Mouse (Mus musculus) hindbrain, embryonic 10.5 days (tissue): ENCODE data around the gene Nr6a1. TPM values are rescaled to one million over a fixed set of nuclear protein-coding genes. Genes with fewer than 3 reads are reported as not detected.

Source experiments
- DNase-seq: peaks from one replicate; pipeline ENCODE4 v3.0.0-alpha.2; 2017; ENCODE audit warnings: low spot score
- H3K27ac ChIP-seq: fragments of 300-500 bp; sonication (generic); 2 replicates; pipeline ENCODE4 v1.5.1; 2016; ENCODE audit warnings: mild to moderate bottlenecking, moderate library complexity
- H3K27me3 ChIP-seq: fragments of 300-500 bp; sonication (generic); 2 replicates; pipeline ENCODE4 v1.6.1; 2016; ENCODE audit warnings: mild to moderate bottlenecking; ENCODE audit not compliant: poor library complexity, insufficient read depth, severe bottlenecking
- H3K36me3 ChIP-seq: fragments of 300-500 bp; sonication (generic); 2 replicates; pipeline ENCODE4 v1.6.1; 2016; ENCODE audit warnings: mild to moderate bottlenecking, moderate library complexity
- H3K4me1 ChIP-seq: fragments of 300-500 bp; sonication (generic); replicated peaks from 2 replicates; pipeline ENCODE4 v1.6.1; 2016; ENCODE audit warnings: mild to moderate bottlenecking
- H3K4me3 ChIP-seq: fragments of 300-500 bp; sonication (generic); 2 replicates; pipeline ENCODE4 v1.5.1; 2016; ENCODE audit warnings: mild to moderate bottlenecking, moderate library complexity
- H3K9me3 ChIP-seq: fragments of 300-500 bp; sonication (generic); 2 replicates; pipeline ENCODE4 v1.6.1; 2016; ENCODE audit warnings: mild to moderate bottlenecking, moderate library complexity
- WGBS: fragments of 180-500 bp; shearing (Covaris S2); methylation state at CpG from one replicate; pipeline ENCODE4 v1.1.7; 2016; 5-methylcytosine and 5-hydroxymethylcytosine counted together
- polyA plus RNA-seq: library from polyadenylated mRNA; unstranded; fragments of >200 nt; fragmentation: Nextera tagmentation; extraction: Ambion mirVana; gene quantifications from 2 replicates; pipeline ENCODE4 v1.2.1, GENCODE M21; 2016

Gene Nr6a1
- polyA plus RNA-seq, 1 experiment from 2014 or later, result 5.1 TPM

GRCm38 (mm10) chr2:38931851-38932667 is 4.6 kb upstream of the Nr6a1 start, which contains the start of gene Olfml2a:
Olfml2a (plus strand) TSS chr2:38931978.
- Histone ChIP-seq H3K9me3 (no peaks in the 10 kb centered on the region), H3K4me3 (peak within 1 kb of the TSS; percentile 55), H3K27ac (peak within 1 kb of the TSS; percentile 79), H3K4me1 (peaks cover 40% of the 10 kb centered on the region), H3K27me3 (peaks cover 9% of the 10 kb centered on the region), H3K36me3 (no peaks in the 10 kb centered on the region)
- WGBS, result 8% methylated on average over 32 of the region's 32 CpGs
- peak; percentile 77 for DNase-seq

DNA sequence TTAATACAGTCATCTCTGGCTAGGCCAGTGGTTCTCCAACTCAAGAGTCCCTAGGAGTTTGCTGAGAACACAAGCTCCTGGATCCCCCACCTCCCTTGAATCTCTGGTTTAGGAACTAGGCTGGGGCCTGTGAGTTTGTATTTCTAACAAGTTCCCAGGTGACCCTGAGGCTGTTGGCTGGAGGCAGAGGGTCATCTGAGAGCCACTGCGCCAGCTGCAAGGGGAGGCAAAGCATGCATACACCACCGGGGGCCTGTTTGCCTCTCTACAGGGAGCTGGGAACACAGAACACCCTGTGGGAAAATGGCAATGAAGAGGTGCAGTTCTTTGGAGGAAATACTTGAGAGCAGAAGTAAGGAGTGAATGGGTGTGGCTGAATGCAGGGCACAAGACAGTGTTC is 2.8 kb upstream of the Nr6a1 start:
- Histone ChIP-seq H3K4me1 (peaks cover 42% of the 10 kb centered on the region), H3K4me3 (no peak overlapping the region), H3K27me3 (peaks cover 9% of the 10 kb centered on the region), H3K9me3 (no peaks in the 10 kb centered on the region), H3K36me3 (no peaks in the 10 kb centered on the region), H3K27ac (no peak overlapping the region)
- DNase-seq, result no peak
- 44% methylated on average over 2 of the region's 2 CpGs for WGBS

DNA sequence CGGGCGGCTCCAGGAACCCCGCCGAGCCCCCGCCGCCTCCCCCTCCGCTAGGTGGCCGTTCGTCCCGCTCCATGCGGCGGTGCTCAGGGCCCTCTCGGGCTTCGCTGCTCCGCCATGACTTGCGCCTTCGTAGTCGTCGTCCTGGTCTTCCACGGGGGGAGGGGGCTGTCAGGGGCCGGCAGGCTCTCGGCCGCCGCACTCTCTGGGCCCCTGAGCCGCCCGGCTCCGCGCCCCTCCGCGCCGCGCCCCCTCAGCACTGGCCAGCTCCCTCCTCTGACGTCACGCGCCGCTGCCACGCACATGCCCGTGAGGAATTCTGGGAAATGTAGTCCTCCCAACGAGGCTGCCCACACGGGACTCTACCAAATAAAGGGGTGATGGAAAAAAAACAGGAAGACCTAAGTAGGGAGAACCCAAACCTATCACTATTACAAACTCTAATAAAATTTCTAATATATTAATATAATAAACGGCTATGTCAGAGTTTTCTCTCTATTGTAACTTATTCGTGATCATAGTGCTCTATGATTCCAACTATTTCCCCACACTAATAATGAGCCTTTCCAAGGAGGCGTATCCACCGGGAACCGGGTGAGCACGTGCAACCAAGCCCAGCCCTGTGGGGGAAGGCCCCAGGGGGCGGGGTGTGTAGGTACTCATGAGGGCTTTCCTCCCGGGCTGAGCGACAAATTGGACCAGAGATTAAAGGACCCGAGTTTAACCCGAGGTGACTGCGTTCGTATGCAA is 1.2 kb downstream of the Nr6a1 start:
- 1% methylated on average over 52 of the region's 53 CpGs for WGBS
- Histone ChIP-seq H3K9me3 (no peaks in the 10 kb centered on the region), H3K4me1 (peaks cover 45% of the 10 kb centered on the region), H3K36me3 (no peaks in the 10 kb centered on the region), H3K27me3 (peaks cover 13% of the 10 kb centered on the region), H3K4me3 (peak overlapping the region; percentile 93), H3K27ac (peak overlapping the region; percentile 91)
- peak; percentile 92 for DNase-seq

DNA sequence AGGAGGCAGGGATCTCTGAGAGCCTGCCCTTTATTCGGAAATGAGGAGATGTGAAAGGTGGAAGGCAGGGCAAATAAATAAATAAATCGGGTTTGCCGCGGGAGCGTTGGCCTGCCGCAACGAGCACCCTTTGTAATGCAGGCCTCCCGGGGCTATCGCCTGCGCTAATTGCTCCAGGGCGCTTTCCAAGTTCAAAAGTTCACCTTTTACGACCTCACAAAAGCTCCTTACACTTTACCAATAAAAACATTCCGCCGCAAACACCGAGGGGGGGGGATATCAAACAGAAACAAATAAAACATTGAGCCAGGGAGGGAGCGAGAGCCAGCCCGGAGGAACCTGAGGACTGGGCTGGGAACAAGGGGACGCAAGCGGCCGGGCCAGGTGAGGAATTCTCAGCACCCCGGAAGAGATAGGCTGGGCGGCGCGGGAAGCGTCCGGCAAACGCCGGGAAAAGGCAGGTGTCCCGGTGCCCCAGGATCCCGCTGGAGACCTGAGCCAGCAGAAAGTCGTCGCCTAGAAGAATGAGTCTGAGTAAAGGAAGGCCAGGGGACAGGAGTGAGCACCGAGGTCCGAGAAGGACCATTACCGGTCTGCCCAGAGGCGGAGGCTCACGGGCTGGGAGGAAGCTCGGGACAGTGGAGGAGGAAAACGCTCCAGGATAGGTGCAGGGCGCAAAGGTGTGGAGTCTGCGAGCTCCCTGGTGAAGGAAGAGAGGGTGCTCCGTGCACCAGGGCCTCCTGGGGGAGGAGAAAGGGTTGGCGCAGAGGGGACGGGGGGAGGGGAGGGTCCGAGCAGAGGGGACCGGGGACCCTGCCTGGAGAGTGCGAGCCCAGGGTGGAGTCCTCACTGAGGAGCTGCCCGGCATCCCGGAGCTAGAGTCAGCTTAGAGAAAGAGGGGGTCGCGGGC is 2.1 kb downstream of the Nr6a1 start:
- peaks cover 40% of the 10 kb centered on the region for H3K4me1 ChIP-seq
- peak; percentile 63 for DNase-seq
- peak overlapping the region; percentile 91 for H3K27ac ChIP-seq

GRCm38 (mm10) chr2:38924571-38924970 is 2.9 kb downstream of the Nr6a1 start:
- DNase-seq, result no peak
- Histone ChIP-seq H3K4me3 (peak overlapping the region; percentile 93), H3K27me3 (0 out of 2 replicates have a peak, but pooled peaks cover 4% of the 10 kb centered on the region), H3K9me3 (no peaks in the 10 kb centered on the region), H3K4me1 (peaks cover 40% of the 10 kb centered on the region), H3K36me3 (no peaks in the 10 kb centered on the region), H3K27ac (peak overlapping the region; percentile 91)
- WGBS, result 3% methylated on average over 10 of the region's 10 CpGs

More for the DNA sequence above, 2.1 kb downstream of the Nr6a1 start:
- H3K27me3 ChIP-seq, result peaks cover 8% of the 10 kb centered on the region
- under 1% methylated on average over 51 of the region's 51 CpGs for WGBS
- H3K9me3 ChIP-seq, result no peaks in the 10 kb centered on the region
- peak overlapping the region; percentile 93 for H3K4me3 ChIP-seq
- no peaks in the 10 kb centered on the region for H3K36me3 ChIP-seq

DNA sequence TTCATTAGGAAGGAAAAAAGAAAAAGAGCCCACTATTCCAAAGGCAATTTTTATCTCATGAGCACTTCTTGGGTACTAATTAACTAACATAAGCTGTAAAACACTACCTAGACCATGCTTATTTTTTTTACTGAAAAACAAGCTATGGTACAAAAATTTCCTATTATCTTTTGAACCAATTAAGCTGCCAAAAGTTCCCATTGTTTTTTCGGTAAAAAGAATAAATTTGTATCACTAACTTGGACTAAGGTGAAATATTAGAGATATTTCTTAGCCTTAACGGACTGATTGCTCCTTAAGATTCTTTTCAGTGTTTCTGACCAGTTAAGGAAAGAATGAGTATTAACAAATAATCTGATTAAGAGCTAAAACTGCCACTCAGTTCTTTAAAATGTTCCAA is 3.6 kb downstream of the Nr6a1 start:
- peak overlapping the region; percentile 93 for H3K4me3 ChIP-seq
- peaks cover 40% of the 10 kb centered on the region for H3K4me1 ChIP-seq
- no peaks in the 10 kb centered on the region for H3K9me3 ChIP-seq
- no peaks in the 10 kb centered on the region for H3K36me3 ChIP-seq
- H3K27ac ChIP-seq, result no peak overlapping the region
- no peak for DNase-seq
- H3K27me3 ChIP-seq, result 0 out of 2 replicates have a peak, but pooled peaks cover 4% of the 10 kb centered on the region
- WGBS, result 36% methylated on average over 2 of the region's 2 CpGs

- peaks cover 40% of the 10 kb centered on the region for H3K4me1 ChIP-seq
- 24% methylated on average over 3 of the region's 3 CpGs for WGBS
Observed at GRCm38 (mm10) chr2:38923471-38923870, 4.0 kb downstream of the Nr6a1 start.

DNA sequence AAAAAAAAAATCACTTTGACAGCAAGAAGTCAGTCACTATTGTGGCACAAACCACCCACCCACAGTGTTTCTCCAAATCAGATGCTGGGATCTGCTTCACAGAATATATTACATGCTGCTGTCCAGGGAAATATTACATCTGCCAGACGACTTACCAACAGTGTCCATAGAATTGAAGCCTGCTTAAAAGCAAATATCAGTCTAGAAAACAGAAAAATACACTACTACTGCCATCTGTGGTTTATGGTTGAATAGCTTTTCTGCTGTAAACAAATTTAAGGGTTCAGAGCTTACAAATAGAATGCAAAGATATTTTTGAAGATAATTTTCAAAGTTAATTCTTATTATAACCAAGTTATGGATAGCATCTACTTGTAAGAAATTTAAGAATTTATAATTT is 6.1 kb downstream of the Nr6a1 start:
- Histone ChIP-seq H3K27me3 (0 out of 2 replicates have a peak, but pooled peaks cover 4% of the 10 kb centered on the region), H3K4me3 (no peak overlapping the region), H3K36me3 (no peaks in the 10 kb centered on the region), H3K4me1 (peaks cover 38% of the 10 kb centered on the region), H3K27ac (no peak overlapping the region), H3K9me3 (no peaks in the 10 kb centered on the region)
- DNase-seq, result no peak
- whole genome bisulfite sequencing, result 20% methylated on average over 1 of the region's 1 CpGs

More at GRCm38 (mm10) chr2:38923471-38923870, 4.0 kb downstream of the Nr6a1 start:
- no peaks in the 10 kb centered on the region for H3K9me3 ChIP-seq
- no peak overlapping the region for H3K27ac ChIP-seq
- peak overlapping the region; percentile 93; the same call in 1 of the 2 replicates for H3K4me3 ChIP-seq
- DNase-seq, result no peak
- 0 out of 2 replicates have a peak, but pooled peaks cover 4% of the 10 kb centered on the region for H3K27me3 ChIP-seq
- no peaks in the 10 kb centered on the region for H3K36me3 ChIP-seq

GRCm38 (mm10) chr2:38916947-38917691 is 10.4 kb downstream of the Nr6a1 start:
- no peaks in the 10 kb centered on the region for H3K9me3 ChIP-seq
- H3K4me3 ChIP-seq, result no peak overlapping the region
- no peaks in the 10 kb centered on the region for H3K27me3 ChIP-seq
- WGBS, result 18% methylated on average over 4 of the region's 4 CpGs
- no peak overlapping the region for H3K27ac ChIP-seq
- no peak for DNase-seq
- no peaks in the 10 kb centered on the region for H3K36me3 ChIP-seq
- peaks cover 33% of the 10 kb centered on the region for H3K4me1 ChIP-seq

DNA sequence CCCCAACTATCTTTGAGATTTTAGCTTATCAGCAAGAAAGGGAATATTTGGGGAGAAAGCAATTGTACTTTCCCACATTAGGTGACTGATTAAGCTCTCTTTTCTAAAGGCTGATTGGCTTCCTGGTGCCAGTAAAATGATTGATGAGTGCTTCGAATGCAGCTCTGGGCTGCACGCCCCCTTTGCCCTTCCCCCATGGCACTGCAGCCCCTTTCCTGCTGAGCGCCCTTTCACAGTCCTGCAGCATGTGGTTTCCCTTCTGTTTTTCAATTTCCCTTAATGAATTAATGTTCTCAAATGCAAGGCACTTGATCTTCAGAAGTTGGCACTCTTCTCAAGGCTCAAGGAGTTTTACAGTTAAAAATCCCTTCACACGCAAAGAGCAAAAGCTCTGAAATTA is 12.5 kb downstream of the Nr6a1 start:
- H3K36me3 ChIP-seq, result no peaks in the 10 kb centered on the region
- no peaks in the 10 kb centered on the region for H3K27me3 ChIP-seq
- no peaks in the 10 kb centered on the region for H3K9me3 ChIP-seq
- peak overlapping the region; percentile 75 for H3K27ac ChIP-seq
- DNase-seq, result peak; percentile 61
- H3K4me3 ChIP-seq, result no peak overlapping the region
- 7% methylated on average over 4 of the region's 4 CpGs for WGBS
- H3K4me1 ChIP-seq, result peaks cover 28% of the 10 kb centered on the region

DNA sequence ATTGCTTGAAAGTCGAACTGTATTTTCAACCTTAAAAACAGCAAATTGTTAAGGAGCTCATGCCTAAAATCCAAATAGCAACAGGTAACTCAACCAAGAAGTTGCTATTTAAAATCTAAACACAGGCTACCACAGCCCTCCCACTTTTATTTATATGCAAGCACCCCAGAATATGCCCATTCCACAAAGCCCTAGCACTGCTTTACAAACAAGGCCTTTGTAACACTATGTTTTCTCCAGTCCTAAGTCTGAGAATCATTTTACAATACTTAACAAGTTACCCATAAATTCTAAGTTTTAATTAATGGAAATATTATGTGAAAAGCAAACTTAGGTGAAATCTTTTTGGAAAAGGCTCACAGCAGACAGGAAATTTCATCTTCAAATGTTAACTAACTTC is 13.0 kb downstream of the Nr6a1 start:
- DNase-seq, result no peak
- WGBS, result 32% methylated on average over 1 of the region's 1 CpGs
- Histone ChIP-seq H3K4me1 (peaks cover 28% of the 10 kb centered on the region), H3K9me3 (no peaks in the 10 kb centered on the region), H3K4me3 (no peak overlapping the region), H3K27ac (peak overlapping the region; percentile 75; the same call in 1 of the 2 replicates), H3K36me3 (no peaks in the 10 kb centered on the region), H3K27me3 (no peaks in the 10 kb centered on the region)

- no peak overlapping the region for H3K27ac ChIP-seq
- no peaks in the 10 kb centered on the region for H3K27me3 ChIP-seq
- 76% methylated on average over 1 of the region's 1 CpGs for WGBS
Observed at GRCm38 (mm10) chr2:38908604-38909003, 18.9 kb downstream of the Nr6a1 start.

More at GRCm38 (mm10) chr2:38908604-38909003, 18.9 kb downstream of the Nr6a1 start:
- H3K9me3 ChIP-seq, result no peaks in the 10 kb centered on the region
- no peak for DNase-seq
- H3K4me1 ChIP-seq, result no peaks in the 10 kb centered on the region
- no peaks in the 10 kb centered on the region for H3K36me3 ChIP-seq
- H3K4me3 ChIP-seq, result no peak overlapping the region
